Mouse (Mus musculus) megakaryocyte, embryonic 14.5 days (primary cell): ENCODE data around the gene Ankrd65.

Source experiments
- FLI1 ChIP-seq: IDR thresholded peaks from 2 replicates; pipeline ENCODE4 v1.6.1; 2012; ENCODE audit warnings: low read length, inconsistent platforms, mixed read lengths
- GATA1 ChIP-seq: IDR thresholded peaks from 3 replicates; pipeline ENCODE4 v1.6.1; 2012; ENCODE audit warnings: mixed read lengths, low read length, inconsistent platforms, borderline replicate concordance

- TF ChIP-seq FLI1 (no peak), GATA1 (no peak)
Observed at GRCm38 (mm10) chr4:155790650-155791161, 467 bp downstream of the Ankrd65 start.
